Mouse (Mus musculus): ENCODE measurements around the gene Svs1. TPM values are rescaled to one million over a fixed set of nuclear protein-coding genes. Genes with fewer than 3 reads are reported as not detected.

The Svs1 gene
- total RNA-seq, 2 experiments from 2014 or later, result not detected

DNA sequence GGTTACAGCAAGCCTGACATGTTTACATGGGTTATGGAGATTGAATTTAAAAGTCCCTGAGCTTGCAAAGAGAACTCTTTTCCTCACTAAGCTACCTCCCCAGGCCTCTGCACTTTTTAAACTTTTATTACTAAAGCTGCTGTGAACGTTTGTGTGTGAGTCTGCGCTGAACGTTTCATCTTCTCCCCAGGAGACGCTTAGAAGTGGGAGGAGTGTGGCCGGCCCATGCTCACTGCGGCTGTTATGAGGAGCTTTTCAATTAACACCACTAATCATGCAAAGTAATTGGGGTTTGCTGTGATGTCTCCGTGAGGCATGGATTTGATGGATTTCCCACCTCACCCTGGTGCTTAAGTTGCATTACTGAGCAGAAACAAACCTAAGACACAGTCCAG is 22.5 kb downstream of the Svs1 start:
- no peak for ATAC-seq (replicated peaks; ENCODE audit: poor library complexity)

DNA sequence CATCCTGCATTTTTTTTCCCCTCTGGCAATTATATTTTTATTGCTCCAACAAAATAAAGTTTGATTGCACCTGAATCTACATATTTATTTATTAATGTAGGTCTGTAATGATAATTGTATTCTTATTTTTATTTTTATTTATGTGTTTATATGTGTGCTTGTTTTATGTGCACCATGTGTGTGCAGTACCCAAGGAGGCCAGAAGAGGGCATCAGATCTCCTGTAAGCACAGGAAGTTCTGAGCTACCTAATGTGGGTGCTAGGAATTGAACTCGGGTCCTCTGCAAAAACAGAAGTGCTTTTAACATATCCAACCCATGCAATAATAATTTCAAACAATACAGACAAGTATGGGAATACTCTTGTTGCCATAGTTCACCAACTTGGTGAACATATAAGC is 23.0 kb downstream of the Svs1 start:
- ATAC-seq (replicated peaks; ENCODE audit: poor library complexity), result no peak

DNA sequence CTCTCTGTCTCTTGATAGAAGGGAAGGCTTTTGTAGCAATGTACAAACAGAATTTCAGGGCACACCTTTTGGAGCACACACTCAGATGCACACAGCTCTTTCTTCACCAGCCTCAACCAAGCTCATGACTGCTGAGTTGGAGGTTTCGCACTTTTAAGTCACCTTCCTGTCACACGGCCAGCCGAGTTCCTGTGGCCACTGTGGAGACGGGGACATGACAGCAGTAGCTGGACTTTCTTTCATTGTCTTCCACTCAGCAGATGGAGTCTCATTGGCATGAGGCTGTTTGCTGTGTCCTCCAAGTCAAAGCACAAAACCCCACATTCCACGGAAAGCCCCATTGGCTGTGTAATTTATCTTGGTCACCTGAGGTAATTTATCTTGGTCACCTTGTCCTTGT is 24.5 kb downstream of the Svs1 start:
- ATAC-seq (replicated peaks; ENCODE audit: poor library complexity), result no peak

DNA sequence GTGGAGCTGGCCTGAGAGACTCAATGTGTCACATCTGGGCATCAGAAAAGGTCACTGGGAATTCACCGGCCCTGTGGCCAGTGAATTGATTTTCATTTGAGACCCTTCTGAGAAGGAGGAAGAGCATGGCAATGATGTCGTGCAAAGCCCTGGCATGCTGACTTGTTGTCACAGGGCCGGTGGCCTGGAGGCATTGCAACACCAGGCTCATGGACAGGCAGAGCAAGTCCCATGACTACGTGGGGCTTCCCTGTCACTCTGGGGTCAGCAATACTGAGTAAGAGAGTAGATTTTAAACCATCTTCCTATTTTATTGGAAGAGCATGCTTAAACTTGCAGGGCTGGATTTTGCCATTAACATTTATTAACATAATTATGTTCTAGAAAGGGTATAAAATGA is 26.4 kb downstream of the Svs1 start:
- ATAC-seq (replicated peaks; ENCODE audit: poor library complexity), result peak; percentile 63

DNA sequence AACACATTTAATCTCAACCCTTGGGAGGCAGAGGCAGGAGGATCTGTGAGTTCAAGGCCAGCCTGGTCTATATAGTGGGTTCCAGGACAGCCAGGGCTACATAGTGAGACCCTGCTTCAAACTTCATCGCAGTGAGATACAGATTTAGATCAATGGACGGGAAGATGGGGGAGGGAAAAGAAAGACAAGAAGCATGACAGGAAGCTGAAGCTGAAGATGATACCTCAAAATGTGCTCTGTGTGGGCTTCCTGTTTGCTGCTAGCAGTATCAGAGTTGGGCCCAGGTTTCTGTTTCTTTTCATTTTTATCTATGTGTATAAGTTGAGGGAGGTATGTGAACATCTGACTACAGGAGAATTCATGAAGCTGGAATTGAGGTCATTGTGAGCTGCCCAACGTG is 26.8 kb downstream of the Svs1 start:
- ATAC-seq (replicated peaks; ENCODE audit: poor library complexity), result no peak

DNA sequence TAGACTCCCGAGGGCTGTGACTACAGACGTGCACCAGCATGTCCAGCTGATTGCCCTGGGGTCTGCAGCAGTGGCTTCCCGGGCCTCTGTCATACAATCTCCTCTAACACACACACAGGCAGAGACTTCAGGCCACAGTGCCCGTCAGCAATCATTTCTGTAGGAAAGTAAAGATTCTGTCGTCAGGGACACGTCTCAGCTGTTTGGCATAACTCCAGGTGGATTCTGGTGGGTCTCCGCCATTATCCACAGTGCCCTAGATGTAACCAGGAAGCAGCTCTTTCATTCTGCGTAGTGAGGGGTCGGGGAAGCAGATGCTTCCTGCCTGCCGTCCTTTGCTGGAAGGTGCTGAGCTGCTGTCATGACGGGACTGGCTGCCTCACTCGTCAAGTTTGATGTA is 30.5 kb downstream of the Svs1 start:
- peak; percentile 85 for ATAC-seq (replicated peaks; ENCODE audit: poor library complexity)

DNA sequence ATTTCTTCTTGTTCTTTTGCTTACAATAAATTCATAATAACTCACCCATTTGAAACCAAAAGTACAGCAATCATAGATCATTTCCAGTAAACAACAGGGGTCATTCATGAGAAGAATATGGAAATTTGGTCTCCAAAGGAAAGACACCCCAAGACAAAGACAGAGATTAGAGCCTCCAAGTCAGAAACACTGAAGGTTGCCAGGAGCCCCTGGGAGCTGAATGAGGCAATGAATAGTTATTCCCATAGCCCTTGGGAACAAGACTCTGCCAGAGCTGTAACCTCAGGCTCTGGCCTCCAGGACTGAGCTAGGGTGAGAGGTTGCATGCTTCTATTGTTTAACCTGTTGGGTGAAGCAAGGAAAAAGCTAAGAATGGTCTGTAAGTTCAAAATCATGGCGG is 32.7 kb downstream of the Svs1 start:
- no peak for ATAC-seq (replicated peaks; ENCODE audit: poor library complexity)

DNA sequence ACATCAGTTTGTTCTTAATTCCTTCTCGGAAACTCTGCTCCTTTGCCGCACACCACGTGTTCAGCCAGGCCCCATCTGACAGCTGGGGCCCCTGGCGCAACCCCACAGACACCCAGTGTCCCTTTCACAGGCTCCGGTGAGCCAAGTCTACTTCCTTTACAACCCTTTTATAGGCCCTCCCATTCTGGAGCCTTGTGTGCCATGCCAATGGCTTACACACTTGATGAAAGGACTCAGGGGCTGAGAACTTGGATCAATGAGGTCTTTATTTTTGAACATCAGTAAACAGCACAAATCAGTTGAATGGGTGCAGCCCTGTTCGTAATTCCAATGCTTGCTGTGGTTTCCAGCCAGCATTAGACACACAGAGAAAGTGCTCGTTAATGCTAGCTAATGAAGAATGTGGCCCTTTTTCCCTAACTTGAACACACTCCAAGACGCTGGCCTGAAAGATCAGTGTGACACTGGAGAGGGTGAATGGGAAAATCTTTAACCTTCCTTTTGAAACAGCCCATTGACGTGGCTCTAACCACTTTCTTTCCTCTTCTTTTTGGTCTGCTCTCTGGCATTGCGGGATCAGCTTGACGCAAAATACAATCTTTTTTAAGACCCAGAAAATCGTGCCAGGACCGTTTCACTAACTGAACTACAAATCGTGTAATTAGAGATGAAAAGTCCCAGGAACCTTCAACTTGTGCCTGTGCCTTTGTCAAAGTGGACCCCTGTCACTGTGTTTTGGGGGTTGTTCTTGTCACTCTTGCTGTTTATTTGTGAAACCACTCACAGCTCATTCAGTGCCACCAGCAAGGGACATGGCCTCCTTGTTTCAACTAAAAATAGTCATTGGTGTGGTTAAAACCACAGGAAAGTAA is 34.7 kb downstream of the Svs1 start:
- ATAC-seq (replicated peaks; ENCODE audit: poor library complexity), result peak; percentile 88

DNA sequence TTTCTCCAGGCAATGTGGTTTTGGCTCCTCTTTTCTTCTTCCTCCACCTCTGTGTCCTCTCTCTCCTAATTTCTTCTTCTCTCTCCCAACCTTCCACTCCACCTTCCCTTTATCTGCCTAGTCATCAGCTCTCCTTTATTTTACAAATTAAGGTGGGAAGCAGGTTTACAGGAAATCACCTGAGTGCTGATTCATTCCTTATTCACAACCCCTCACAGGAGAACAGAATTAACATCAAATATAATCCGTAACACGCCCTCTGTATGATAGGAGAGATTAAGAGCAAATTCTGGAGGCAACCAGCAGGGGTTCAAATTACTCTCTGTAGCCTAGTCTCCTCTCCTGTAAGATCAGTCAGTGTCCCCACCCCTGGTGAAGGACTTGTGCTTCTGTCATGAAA is 35.7 kb downstream of the Svs1 start:
- no peak for ATAC-seq (replicated peaks; ENCODE audit: poor library complexity)

DNA sequence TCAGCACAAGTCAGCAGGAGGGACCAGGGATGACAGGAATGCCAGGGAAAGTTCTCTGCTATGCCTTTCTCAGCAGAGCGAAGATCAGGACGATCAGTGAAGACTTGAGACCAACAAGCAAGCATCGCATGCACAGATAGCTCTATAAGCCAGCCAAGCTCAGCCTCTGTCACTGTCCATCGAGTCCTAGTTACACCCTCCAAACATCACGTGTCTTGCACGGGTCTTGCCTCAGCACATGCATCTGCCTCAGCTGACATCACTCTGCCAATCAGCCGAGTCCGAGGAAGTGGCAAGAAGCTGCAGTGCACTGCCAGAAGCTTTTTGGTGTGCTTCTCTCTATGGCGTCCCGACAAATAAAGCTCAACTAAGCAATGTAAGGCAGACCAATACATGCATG is 36.7 kb downstream of the Svs1 start:
- ATAC-seq (replicated peaks; ENCODE audit: poor library complexity), result no peak

DNA sequence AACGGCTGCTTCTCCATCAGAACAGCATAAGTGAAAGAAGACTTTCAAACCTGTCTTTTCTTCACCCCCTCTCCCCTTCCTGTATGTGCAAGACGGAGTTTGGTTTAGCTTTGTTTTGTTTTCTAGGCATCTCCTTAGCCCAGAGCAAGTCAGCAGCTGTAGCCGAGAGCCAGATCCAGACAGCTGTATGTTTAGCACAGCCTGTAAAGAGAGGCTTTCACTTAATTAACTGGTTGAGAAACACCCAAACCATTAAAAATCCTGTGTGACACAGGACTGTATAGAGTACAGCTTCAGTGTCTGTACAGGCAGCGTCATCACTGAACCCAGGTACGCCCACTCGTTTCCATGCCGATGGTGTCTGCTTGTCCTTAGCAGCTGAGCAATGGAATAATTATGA is 38.6 kb downstream of the Svs1 start:
- ATAC-seq (replicated peaks; ENCODE audit: poor library complexity), result no peak

DNA sequence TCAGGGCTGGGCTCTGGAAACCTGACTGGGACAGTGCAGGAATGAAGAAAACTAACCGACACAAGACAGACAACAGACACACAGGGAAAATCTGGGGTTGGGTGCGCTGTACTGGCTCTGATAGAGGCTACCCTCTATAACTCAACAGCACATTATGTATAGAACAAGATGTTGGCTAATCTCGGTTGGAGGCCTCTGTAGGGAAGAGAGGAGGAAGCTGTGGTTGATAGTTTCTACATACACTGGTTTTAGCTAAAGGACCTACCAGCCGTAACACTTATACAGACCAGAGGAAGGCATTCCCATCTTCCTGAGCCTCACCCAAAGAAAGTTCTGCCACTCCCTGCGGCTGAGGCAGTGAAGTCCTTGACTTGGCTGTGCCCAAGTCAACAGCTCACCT is 39.8 kb downstream of the Svs1 start:
- peak; percentile 79 for ATAC-seq (replicated peaks; ENCODE audit: poor library complexity)

DNA sequence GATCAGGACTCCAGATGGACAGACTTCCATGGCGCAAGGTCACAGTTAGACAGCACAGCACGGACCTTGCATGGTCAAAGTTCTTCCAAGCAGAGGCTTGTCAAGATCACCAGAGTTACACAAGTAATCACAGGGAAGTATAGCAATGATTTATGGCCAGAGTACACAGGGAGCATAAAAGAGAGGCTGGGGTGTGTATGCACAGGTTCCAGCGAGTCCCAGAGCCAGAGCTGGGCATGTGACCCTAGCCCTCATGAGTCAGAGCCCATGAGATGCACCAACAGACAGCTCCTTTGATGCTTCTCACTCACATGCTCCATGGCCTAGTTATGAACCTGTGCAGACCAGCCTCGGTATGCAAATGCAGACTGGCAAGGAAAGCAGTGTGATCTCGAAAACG is 41.4 kb downstream of the Svs1 start:
- no peak for ATAC-seq (replicated peaks; ENCODE audit: poor library complexity)

DNA sequence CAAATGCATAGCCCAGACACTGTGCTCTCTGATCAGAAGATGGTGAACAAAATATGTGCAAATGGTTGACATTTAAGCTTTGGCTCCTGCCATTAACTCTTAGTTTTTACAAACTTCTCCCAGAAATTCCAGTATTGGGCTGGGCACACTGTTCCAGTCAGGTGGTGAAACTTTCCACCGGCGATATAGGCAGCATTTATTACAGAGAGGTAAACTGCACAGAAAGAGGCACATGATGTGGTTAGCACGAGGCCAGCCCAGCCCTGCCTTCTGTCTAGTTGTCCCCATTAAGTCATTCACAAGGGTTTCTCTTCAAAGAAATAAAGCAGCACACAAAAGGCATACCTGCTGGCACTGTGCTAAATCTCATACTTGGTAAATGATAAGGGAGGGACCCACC is 42.0 kb downstream of the Svs1 start:
- no peak for ATAC-seq (replicated peaks; ENCODE audit: poor library complexity)

DNA sequence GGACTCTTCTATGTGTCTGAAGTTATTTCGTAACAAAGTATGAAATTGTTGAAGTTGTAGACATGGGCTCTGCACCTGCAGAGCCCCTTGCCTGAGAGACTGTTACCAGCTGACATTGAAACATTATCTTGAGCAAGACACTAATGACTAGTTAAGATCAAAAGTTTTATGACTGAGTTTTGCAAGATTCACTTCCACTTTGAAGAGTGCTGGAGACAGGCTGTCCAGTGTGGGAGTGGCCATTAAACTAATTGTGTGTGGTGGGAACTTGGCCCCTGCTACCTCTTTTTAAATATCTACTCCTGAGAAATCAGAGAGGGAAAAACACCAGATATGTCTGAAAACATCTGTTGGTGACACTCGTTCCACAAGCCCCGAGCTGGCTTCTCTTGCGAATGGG is 44.6 kb downstream of the Svs1 start:
- peak; percentile 74 for ATAC-seq (replicated peaks; ENCODE audit: poor library complexity)

DNA sequence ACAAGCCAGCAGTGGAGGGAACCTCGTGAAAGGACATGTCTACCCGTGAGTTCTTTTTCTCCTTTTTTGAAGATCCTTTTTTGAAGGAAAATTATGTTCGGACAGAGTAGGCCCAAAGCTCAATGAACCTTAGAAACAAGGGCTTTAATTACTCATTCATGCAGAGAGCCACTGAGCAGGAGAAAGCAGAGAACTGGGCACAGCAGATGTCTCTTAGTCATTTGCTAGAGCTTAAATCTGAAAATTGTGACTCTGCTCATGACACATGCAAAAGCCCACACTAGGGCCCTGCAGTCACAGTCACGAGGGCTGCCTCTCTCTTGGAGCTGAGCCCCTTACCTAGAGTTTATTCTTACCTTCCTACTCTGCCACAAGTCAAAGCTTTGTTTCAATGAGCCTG is 46.1 kb downstream of the Svs1 start:
- ATAC-seq (replicated peaks; ENCODE audit: poor library complexity), result no peak

DNA sequence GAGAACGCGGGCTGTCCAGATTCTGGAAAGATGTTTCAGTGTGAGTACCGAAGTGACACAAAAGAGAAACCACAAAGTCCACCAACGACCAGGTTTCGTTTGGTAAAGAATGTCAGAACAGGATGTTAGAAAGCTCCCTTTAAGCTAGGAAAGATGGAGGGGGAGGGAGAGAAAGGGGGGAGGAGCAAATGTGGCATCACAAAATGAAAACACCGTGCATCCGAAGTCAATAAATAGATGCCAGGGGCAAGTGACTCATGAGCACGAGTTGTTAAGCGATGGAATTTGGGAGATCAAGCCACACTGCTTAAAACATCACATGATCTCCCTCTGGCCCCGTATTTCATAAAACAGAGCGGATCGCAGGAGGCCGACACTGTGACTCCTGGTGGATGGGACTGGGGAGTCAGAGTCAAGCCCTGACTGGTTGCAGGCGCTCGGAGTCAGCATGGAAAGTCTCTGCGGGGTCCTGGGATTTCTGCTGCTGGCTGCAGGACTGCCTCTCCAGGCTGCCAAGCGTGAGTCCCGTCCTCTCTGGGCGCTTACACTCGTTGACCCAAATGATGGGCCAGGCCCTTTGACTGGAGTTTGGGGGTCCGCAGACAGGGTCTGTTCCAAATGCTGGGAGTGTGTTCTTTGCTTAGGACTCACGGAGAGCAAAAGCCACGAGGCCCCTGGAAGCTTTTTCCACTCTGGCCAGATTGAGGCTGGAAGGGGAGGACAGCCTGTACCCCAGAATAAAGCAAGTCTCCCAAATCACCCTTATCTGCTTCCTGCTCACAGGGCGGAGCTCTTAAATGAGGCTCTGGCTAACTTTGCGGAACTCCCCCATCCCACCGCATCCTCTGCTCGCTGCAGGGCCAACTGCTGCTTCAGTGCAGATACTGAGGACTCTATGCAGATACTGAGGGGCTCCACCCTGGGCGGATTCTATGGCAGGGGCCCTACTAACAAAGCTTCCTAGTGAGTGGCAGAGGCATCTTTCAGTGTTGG is 49.9 kb downstream of the Svs1 start, which contains the start of gene Gpnmb:
TSS of gene Gpnmb (plus strand) at position 272 of the 993 bp plus-strand sequence.
- peak; percentile 51 for ATAC-seq (replicated peaks; ENCODE audit: poor library complexity)

DNA sequence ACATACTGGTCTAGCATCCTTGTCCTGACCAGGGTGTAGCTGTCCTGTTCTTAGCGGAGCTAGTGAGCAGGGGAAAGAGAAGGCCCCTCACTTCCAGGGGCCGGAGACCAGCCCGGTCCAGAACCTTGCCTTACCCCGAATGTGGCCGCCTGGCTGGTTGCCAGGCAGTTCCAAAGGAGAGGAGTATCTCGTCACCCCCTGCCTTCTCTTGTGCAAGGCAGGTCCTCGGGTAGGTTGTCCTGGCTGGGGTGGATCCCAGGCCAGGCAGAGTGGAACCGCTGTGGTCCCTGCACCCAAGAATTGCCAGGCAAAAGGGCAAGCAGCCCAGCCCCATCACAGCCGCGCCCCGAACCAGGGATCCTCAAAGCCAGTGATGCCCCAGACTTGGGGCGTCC is 50.6 kb downstream of the Svs1 start:
- ATAC-seq (replicated peaks; ENCODE audit: poor library complexity), result no peak

DNA sequence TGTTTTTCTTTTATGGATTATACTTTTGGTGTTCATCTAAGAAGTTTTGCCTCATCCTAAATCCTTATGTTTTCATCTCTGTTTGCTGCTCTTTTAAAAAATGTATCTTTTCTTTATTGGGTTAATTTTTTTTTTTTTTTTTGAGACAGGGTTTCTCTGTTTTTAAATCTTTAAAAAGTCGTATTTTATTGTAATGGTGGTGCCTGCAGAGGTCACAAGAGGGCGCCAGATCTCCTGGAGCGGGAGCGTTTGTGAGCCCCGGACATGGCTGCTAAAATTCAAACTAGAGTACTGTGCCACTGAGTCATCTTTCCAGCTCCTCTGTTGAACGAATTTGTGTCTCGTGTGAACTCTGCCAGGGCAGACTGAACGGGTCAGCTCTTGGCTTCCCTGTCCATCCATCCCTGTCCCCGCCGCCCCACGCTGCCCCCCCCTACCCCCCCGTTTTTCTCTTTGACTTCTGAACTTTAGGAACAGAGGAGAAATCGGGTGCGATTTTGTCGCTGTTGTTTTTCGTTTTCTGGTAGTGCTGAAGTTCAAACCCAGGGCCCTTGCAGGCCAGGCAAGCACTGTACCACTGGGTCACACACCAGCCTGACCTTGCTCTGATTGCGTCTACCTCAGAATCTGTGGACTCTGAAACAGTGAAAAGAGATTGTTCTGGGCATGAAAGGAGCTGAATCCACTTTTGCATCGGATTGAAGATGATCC is 53.0 kb downstream of the Svs1 start:
- ATAC-seq (replicated peaks; ENCODE audit: poor library complexity), result peak; percentile 79
